ENCODE assay signal across 7 mouse cellular contexts in the genomic region with DNA sequence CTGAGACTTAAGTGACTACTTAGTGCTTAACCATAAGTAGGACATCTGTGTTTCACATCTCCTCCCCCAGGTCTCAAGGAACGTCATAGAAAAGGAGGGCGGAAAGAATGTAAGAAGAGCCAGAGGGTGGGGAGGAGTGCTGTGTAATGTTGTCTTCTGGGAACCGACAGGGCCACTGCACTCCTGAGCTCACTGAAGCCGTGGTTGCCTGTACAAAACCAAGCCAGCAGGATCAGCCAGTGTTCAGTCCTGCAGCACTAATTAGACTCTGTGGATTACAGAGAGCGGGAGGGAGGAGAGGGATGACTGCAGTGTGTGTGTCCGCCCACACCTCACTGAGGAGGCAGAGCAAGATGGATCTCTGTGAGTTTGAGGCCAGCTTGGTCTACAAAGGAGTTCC. TPM values are rescaled to one million over a fixed set of nuclear protein-coding genes. Genes with fewer than 3 reads are reported as not detected.
DNase-seq lines count a peak whose midpoint lies in the region; ATAC-seq and TF ChIP-seq lines count a peak whose summit lies in the region.

No protein-coding gene starts in this region.

- peak overlapping the region; percentile 27; the same call in 1 of the 2 replicates for H3K27ac ChIP-seq in stomach, embryonic 16.5 days (ENCODE audit: low read length)
- H3K27ac ChIP-seq in stomach, postnatal 0 days (replicated peaks), result no peak overlapping the region
- H3K27ac ChIP-seq in embryonic facial prominence, embryonic 12.5 days, result no peak overlapping the region
- no peak overlapping the region for H3K27ac ChIP-seq in kidney, embryonic 14.5 days (ENCODE audit: low read depth, low read length)

- no peak for TF ChIP-seq EP300 in stomach, postnatal 0 days (optimal IDR thresholded peaks at IDR 0.05)

- no peaks in the 10 kb centered on the region for H3K9me3 ChIP-seq in stomach, embryonic 16.5 days (replicated peaks; ENCODE audit: control insufficient read depth, low read length)
- no peaks in the 10 kb centered on the region for H3K9me3 ChIP-seq in stomach, postnatal 0 days (ENCODE audit: control insufficient read depth, low read length)
- 0 out of 2 replicates have a peak, but pooled peaks cover 3% of the 10 kb centered on the region for H3K9me3 ChIP-seq in embryonic facial prominence, embryonic 12.5 days
- peaks cover 7% of the 10 kb centered on the region; the same call in 1 of the 2 replicates for H3K9me3 ChIP-seq in kidney, embryonic 14.5 days (ENCODE audit: control insufficient read depth, low read length)

- H3K9ac ChIP-seq in stomach, embryonic 16.5 days (ENCODE audit: low read length), result no peak overlapping the region; the same call in 1 of the 2 replicates
- H3K9ac ChIP-seq in stomach, postnatal 0 days (ENCODE audit: low read length), result no peak overlapping the region
- H3K9ac ChIP-seq in embryonic facial prominence, embryonic 12.5 days, result no peak overlapping the region
- no peak overlapping the region for H3K9ac ChIP-seq in kidney, embryonic 14.5 days (ENCODE audit: low read depth, low read length)

- peak; percentile 37; the same call in 1 of the 2 replicates for ATAC-seq in stomach, embryonic 16.5 days (ENCODE audit: insufficient read depth, low FRiP score)
- ATAC-seq in stomach, postnatal 0 days (ENCODE audit: low FRiP score, low TSS enrichment), result no peak
- ATAC-seq in embryonic facial prominence, embryonic 12.5 days (ENCODE audit: insufficient number of reproducible peaks, insufficient read depth, low FRiP score, low TSS enrichment), result peak; percentile 35; the same call in 1 of the 2 replicates
- ATAC-seq in kidney, embryonic 14.5 days (ENCODE audit: low FRiP score, low TSS enrichment), result peak; percentile 68
- no peak for ATAC-seq in monocyte, adult 5-6 weeks (replicated peaks; ENCODE audit: insufficient number of reproducible peaks, low FRiP score, low TSS enrichment, poor library complexity, severe bottlenecking)

- H3K4me1 ChIP-seq in stomach, embryonic 16.5 days (ENCODE audit: control insufficient read depth, insufficient read depth, low read length), result peaks cover 12% of the 10 kb centered on the region
- no peaks in the 10 kb centered on the region for H3K4me1 ChIP-seq in stomach, postnatal 0 days (replicated peaks; ENCODE audit: control insufficient read depth, insufficient read depth)
- H3K4me1 ChIP-seq in embryonic facial prominence, embryonic 12.5 days, result peaks cover 10% of the 10 kb centered on the region; the same call in 1 of the 2 replicates
- no peaks in the 10 kb centered on the region for H3K4me1 ChIP-seq in kidney, embryonic 14.5 days (ENCODE audit: control insufficient read depth, insufficient read depth, low read length)

- no peaks in the 10 kb centered on the region for H3K27me3 ChIP-seq in stomach, embryonic 16.5 days (ENCODE audit: control insufficient read depth, insufficient read depth, low read length)
- H3K27me3 ChIP-seq in stomach, postnatal 0 days (ENCODE audit: control insufficient read depth, insufficient read depth, low read length), result no peaks in the 10 kb centered on the region
- H3K27me3 ChIP-seq in embryonic facial prominence, embryonic 12.5 days, result no peaks in the 10 kb centered on the region
- H3K27me3 ChIP-seq in kidney, embryonic 14.5 days (ENCODE audit: control insufficient read depth, insufficient read depth, low read length), result no peaks in the 10 kb centered on the region

- no peak for DNase-seq in stomach, postnatal 0 days (ENCODE audit: low spot score)
- DNase-seq in retina, embryonic 14.5 days (ENCODE audit: low spot score), result peak; percentile 79
- no peak for DNase-seq in ovary, adult 18-20 months (ENCODE audit: low spot score)

- no peak overlapping the region for H3K4me3 ChIP-seq in stomach, embryonic 16.5 days (replicated peaks; ENCODE audit: low read length)
- no peak overlapping the region for H3K4me3 ChIP-seq in stomach, postnatal 0 days (ENCODE audit: low read depth, low read length)
- no peak overlapping the region for H3K4me3 ChIP-seq in embryonic facial prominence, embryonic 12.5 days
- H3K4me3 ChIP-seq in kidney, embryonic 14.5 days (ENCODE audit: low read length), result no peak overlapping the region

- 48% methylated on average over 6 of the region's 6 CpGs for WGBS in stomach, embryonic 16.5 days
- WGBS in stomach, postnatal 0 days, result 51% methylated on average over 6 of the region's 6 CpGs
- 46% methylated on average over 6 of the region's 6 CpGs for WGBS in embryonic facial prominence, embryonic 12.5 days
- 31% methylated on average over 6 of the region's 6 CpGs for WGBS in kidney, embryonic 14.5 days

- no peak overlapping the region for H3K4me2 ChIP-seq in stomach, embryonic 16.5 days (ENCODE audit: low read depth, low read length)
- H3K4me2 ChIP-seq in stomach, postnatal 0 days (replicated peaks; ENCODE audit: low read depth), result no peak overlapping the region
- no peak overlapping the region for H3K4me2 ChIP-seq in embryonic facial prominence, embryonic 12.5 days (replicated peaks)
- no peak overlapping the region for H3K4me2 ChIP-seq in kidney, embryonic 14.5 days (replicated peaks; ENCODE audit: low read depth, low read length)

- TF ChIP-seq CTCF in stomach, postnatal 0 days (IDR thresholded peaks at IDR 0.05; ENCODE audit: low read depth), result no peak

- H3K36me3 ChIP-seq in stomach, embryonic 16.5 days (ENCODE audit: control insufficient read depth, insufficient read depth, low read length), result no peaks in the 10 kb centered on the region
- H3K36me3 ChIP-seq in stomach, postnatal 0 days (ENCODE audit: control insufficient read depth, insufficient read depth, low read length), result no peaks in the 10 kb centered on the region
- H3K36me3 ChIP-seq in embryonic facial prominence, embryonic 12.5 days, result no peaks in the 10 kb centered on the region
- H3K36me3 ChIP-seq in kidney, embryonic 14.5 days (ENCODE audit: control insufficient read depth, insufficient read depth, low read length), result no peaks in the 10 kb centered on the region

RNA-seq across cellular contexts. Expression of a gene that starts 13.5 kb away (rescaled TPM):
- 6.4 and 7.2 TPM in 2 replicates for polyA plus RNA-seq in stomach, embryonic 16.5 days (2015; fragmentation: Nextera tagmentation; extraction: Ambion mirVana)
- polyA plus RNA-seq in stomach, postnatal 0 days (2015; fragmentation: Nextera tagmentation; extraction: Ambion mirVana), result 2.4 and 2.5 TPM in 2 replicates
- 11.1 and 11.7 TPM in 2 replicates for polyA plus RNA-seq in embryonic facial prominence, embryonic 12.5 days (2016; fragmentation: Nextera tagmentation; extraction: Ambion mirVana)
- 5.2 and 12.1 TPM in 2 replicates for polyA plus RNA-seq in kidney, embryonic 14.5 days (2014; fragmentation: Nextera tagmentation; extraction: Ambion mirVana)
- total RNA-seq in monocyte, adult 5-6 weeks (2017), result 29.0 to 31.6 TPM (median 29.2 TPM) in 3 replicates

Comparison
In these comparisons a context has a peak if more than half of its experiments do, and no peak if none do; other contexts are left out.
1. ATAC-seq: peak in stomach, embryonic 16.5 days (single experiment), embryonic facial prominence, embryonic 12.5 days (single experiment) and kidney, embryonic 14.5 days (single experiment); none in stomach, postnatal 0 days (single experiment) and monocyte, adult 5-6 weeks (single experiment).